Comparison of ENCODE assay signal across 9 mouse cellular contexts in the genomic region with DNA sequence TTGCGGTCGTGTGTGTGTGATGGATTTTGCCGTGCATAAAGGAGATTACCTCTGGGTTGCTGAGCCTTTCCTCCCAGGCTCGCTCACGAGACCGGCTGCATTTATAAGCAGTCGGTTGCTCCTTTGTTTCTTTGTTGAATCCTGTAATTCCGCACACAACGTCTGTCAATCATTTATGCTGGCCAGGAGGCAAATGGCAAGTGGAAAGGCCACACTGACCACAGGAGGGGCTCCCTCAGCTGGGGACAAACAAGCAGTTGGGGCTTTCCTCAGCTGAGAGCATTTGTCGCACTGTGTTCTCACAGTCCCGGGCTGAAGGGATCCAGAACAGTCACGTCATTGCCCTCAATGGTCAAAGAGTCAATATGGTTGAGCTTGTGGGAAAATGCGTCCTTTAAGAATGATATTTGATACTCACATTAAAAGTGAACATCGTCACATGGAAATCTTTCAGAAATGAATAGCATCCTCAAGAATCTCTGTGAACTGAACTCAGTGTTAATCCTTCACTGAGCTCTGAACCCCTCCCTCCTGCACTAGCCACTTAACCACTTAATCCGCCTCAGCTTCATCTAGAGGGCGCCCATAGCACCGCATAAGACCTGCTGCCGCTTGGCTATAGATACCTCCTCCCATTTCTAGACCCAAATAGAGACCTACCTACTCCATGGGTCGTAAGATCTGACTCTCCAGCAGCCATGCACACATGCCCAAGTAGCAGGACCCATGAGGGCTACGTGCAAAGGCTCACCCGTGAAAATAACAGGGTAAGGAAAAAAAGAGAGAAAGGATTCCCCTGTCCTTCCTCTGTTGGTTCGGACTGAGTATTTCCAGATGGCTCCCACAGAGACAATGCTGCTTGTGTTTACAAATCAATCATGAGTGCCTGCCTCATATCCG. TPM values are rescaled to one million over a fixed set of nuclear protein-coding genes. Genes with fewer than 3 reads are reported as not detected.
DNase-seq lines count a peak whose midpoint lies in the region; ATAC-seq and TF ChIP-seq lines count a peak whose summit lies in the region.
"Had no signal": no experiment of that assay in that cellular context is flagged by ENCODE, and none has a peak within 500 bp of the region (broad histone marks: within the 10 kb centered on the region; RNA-seq: fewer than 3 reads in every experiment).

No protein-coding gene starts in this region.

- H3K9ac ChIP-seq in kidney, embryonic 16.5 days (replicated peaks; ENCODE audit: low read length) = no peak overlapping the region
- peak overlapping the region; percentile 61 for H3K9ac ChIP-seq in hindbrain, embryonic 16.5 days (ENCODE audit: low read depth, low read length)

- no peaks in the 10 kb centered on the region for H3K36me3 ChIP-seq in kidney, embryonic 16.5 days (ENCODE audit: insufficient read depth, low read length)
- H3K36me3 ChIP-seq in hindbrain, embryonic 16.5 days (ENCODE audit: control insufficient read depth, insufficient read depth, low read length) = no peaks in the 10 kb centered on the region

- no peak for DNase-seq in kidney, adult 11 months
- DNase-seq in embryo, embryonic 9.5 days (ENCODE audit: extremely low spot score) = peak; percentile 54
- DNase-seq in kidney, postnatal 25 days = no peak
- no peak for DNase-seq in lung, adult 2 months

- TF ChIP-seq POLR2A in olfactory bulb, adult 2 months (IDR thresholded peaks at IDR 0.05; ENCODE audit: insufficient read depth, low read depth, low read length) = no peak
- TF ChIP-seq POLR2A in lung, adult 2 months (IDR thresholded peaks at IDR 0.05; ENCODE audit: borderline replicate concordance, extremely low read depth, low read depth, low read length) = no peak

- 0 out of 2 replicates have a peak overlapping the region, but pooled peaks have one; percentile 10 for H3K27ac ChIP-seq in kidney, embryonic 16.5 days (ENCODE audit: low read length)
- H3K27ac ChIP-seq in hindbrain, embryonic 16.5 days (ENCODE audit: low read depth, low read length) = peak overlapping the region; percentile 86
- H3K27ac ChIP-seq in olfactory bulb, adult 2 months (ENCODE audit: insufficient read depth, low read depth, low read length) = 0 out of 2 replicates have a peak overlapping the region, but pooled peaks have one; percentile 4

- no peaks in the 10 kb centered on the region for H3K9me3 ChIP-seq in kidney, embryonic 16.5 days (ENCODE audit: low read length)
- H3K9me3 ChIP-seq in hindbrain, embryonic 16.5 days (ENCODE audit: control insufficient read depth, low read length) = no peaks in the 10 kb centered on the region

- no peaks in the 10 kb centered on the region for H3K27me3 ChIP-seq in kidney, embryonic 16.5 days (ENCODE audit: insufficient read depth, low read length)
- H3K27me3 ChIP-seq in hindbrain, embryonic 16.5 days (replicated peaks; ENCODE audit: control insufficient read depth, insufficient read depth, low read length) = no peaks in the 10 kb centered on the region
- H3K27me3 ChIP-seq: megakaryocyte, embryonic 14.5 days had no signal

- 71% methylated on average over 23 of the region's 23 CpGs for WGBS in kidney, embryonic 16.5 days
- WGBS in hindbrain, embryonic 16.5 days = 10% methylated on average over 23 of the region's 23 CpGs
- WGBS in olfactory bulb, adult 2 months = 48% methylated on average over 23 of the region's 23 CpGs
- 76% methylated on average over 23 of the region's 23 CpGs for WGBS in lung, adult 2 months

- ATAC-seq in kidney, embryonic 16.5 days (ENCODE audit: low FRiP score, low TSS enrichment) = peak; percentile 67
- peak; percentile 63 for ATAC-seq in hindbrain, embryonic 16.5 days
- no peak for ATAC-seq in megakaryocyte progenitor cell, adult 5-6 weeks (replicated peaks; ENCODE audit: poor library complexity)

- H3K4me2 ChIP-seq in kidney, embryonic 16.5 days (replicated peaks; ENCODE audit: low read depth, low read length) = peak overlapping the region; percentile 18; the same call in 1 of the 2 replicates
- peak overlapping the region; percentile 63 for H3K4me2 ChIP-seq in hindbrain, embryonic 16.5 days (ENCODE audit: low read length)

- no peak overlapping the region for H3K4me3 ChIP-seq in kidney, embryonic 16.5 days (ENCODE audit: low read length)
- peak overlapping the region; percentile 28 for H3K4me3 ChIP-seq in hindbrain, embryonic 16.5 days (ENCODE audit: low read length)
- no peak overlapping the region for H3K4me3 ChIP-seq in olfactory bulb, adult 2 months (ENCODE audit: insufficient read depth, low read depth, low read length)
- H3K4me3 ChIP-seq in lung, adult 2 months (replicated peaks; ENCODE audit: extremely low read depth, low read depth, low read length) = no peak overlapping the region
- H3K4me3 ChIP-seq: megakaryocyte, embryonic 14.5 days had no signal

- peaks cover 14% of the 10 kb centered on the region; the same call in 1 of the 2 replicates for H3K4me1 ChIP-seq in kidney, embryonic 16.5 days (ENCODE audit: insufficient read depth, low read length)
- H3K4me1 ChIP-seq in hindbrain, embryonic 16.5 days (ENCODE audit: control insufficient read depth, insufficient read depth, low read depth, low read length) = peaks cover 19% of the 10 kb centered on the region
- peaks cover 4% of the 10 kb centered on the region for H3K4me1 ChIP-seq in olfactory bulb, adult 2 months (ENCODE audit: control insufficient read depth, insufficient read depth, low read length)
- H3K4me1 ChIP-seq in lung, adult 2 months (ENCODE audit: control insufficient read depth, insufficient read depth, low read length) = no peaks in the 10 kb centered on the region; the same call in 1 of the 2 replicates
- H3K4me1 ChIP-seq: megakaryocyte, embryonic 14.5 days had no signal

- TF ChIP-seq CTCF in olfactory bulb, adult 2 months (IDR thresholded peaks at IDR 0.05; ENCODE audit: insufficient read depth, low read depth, low read length) = no peak
- TF ChIP-seq CTCF in lung, adult 2 months (IDR thresholded peaks at IDR 0.05; ENCODE audit: insufficient read depth, low read length) = no peak

RNA-seq across cellular contexts. Expression of a gene that starts 32.2 kb away (rescaled TPM):
- polyA plus RNA-seq in kidney, embryonic 16.5 days (2015; fragmentation: Nextera tagmentation; extraction: Ambion mirVana) = 9.8 and 11.1 TPM in 2 replicates
- 37.9 and 40.4 TPM in 2 replicates for polyA plus RNA-seq in hindbrain, embryonic 16.5 days (2015; fragmentation: Nextera tagmentation; extraction: Ambion mirVana)
- polyA plus RNA-seq in olfactory bulb, adult 2 months (2012; ENCODE audit: insufficient read depth, insufficient read length, low replicate concordance, missing spikeins) = not detected in 2 replicates
- total RNA-seq in megakaryocyte progenitor cell, adult 5-6 weeks (2015) = 0.10 and 0.17 TPM in 2 replicates
- 1.1 and 1.8 TPM in 2 replicates for total RNA-seq in megakaryocyte progenitor cell, adult 5-6 weeks (2017)
- polyA plus RNA-seq in lung, adult 2 months (2012; rRNA removed) = 5.8 and 8.4 TPM in 2 replicates

Comparison
In these comparisons a context has a peak if more than half of its experiments do, and no peak if none do; other contexts are left out.
1. H3K27ac ChIP-seq: peak in every context shown above with its lines; median percentile 86 in hindbrain, embryonic 16.5 days; 10 in kidney, embryonic 16.5 days; 4 in olfactory bulb, adult 2 months.